Mouse (Mus musculus) spleen, adult 2 months (tissue): Measurements from ENCODE around the gene Bola1. TPM values are rescaled to one million over a fixed set of nuclear protein-coding genes. Genes with fewer than 3 reads are reported as not detected.

Experiments used
- DNase-seq, 2 experiments: peaks; one replicate each; pipeline versions ENCODE4 v3.0.0 to v3.0.0-alpha.2; 2012 to 2021; ENCODE audit warnings: low spot score in 2 of 2, low read depth in 1 of 2
- H3K27ac ChIP-seq: fragments of 200-500 bp; 2 replicates; pipeline ENCODE4 v1.5.1; 2012; ENCODE audit warnings: low read length, inconsistent platforms; ENCODE audit not compliant: insufficient read depth
- H3K27me3 ChIP-seq: fragments of 200-500 bp; 2 replicates; pipeline ENCODE4 v1.6.1; 2012; ENCODE audit warnings: mild to moderate bottlenecking, moderate library complexity, low read length, inconsistent platforms; ENCODE audit not compliant: control insufficient read depth, insufficient read depth
- H3K36me3 ChIP-seq: fragments of 200-500 bp; 2 replicates; pipeline ENCODE4 v1.6.1; 2012; ENCODE audit warnings: mild to moderate bottlenecking, low read length, inconsistent platforms; ENCODE audit not compliant: control insufficient read depth, insufficient read depth
- H3K4me1 ChIP-seq: fragments of 200-500 bp; 2 replicates; pipeline ENCODE4 v1.6.1; 2011; ENCODE audit warnings: inconsistent platforms; ENCODE audit not compliant: control insufficient read depth, insufficient read depth, insufficient read length
- H3K4me3 ChIP-seq: fragments of 200-500 bp; 2 replicates; pipeline ENCODE4 v1.5.1; 2011; ENCODE audit warnings: mild to moderate bottlenecking, inconsistent platforms; ENCODE audit not compliant: insufficient read depth, insufficient read length; ENCODE audit errors: extremely low read depth
- CTCF ChIP-seq: fragments of 200-500 bp; IDR thresholded peaks from 2 replicates; pipeline ENCODE4 v1.5.1; 2011; ENCODE audit warnings: mild to moderate bottlenecking, inconsistent platforms; ENCODE audit not compliant: insufficient read depth, insufficient read length, insufficient replicate concordance; ENCODE audit errors: extremely low read depth
- POLR2A ChIP-seq: fragments of 200-500 bp; IDR thresholded peaks from 2 replicates; pipeline ENCODE4 v1.6.1; 2011; ENCODE audit warnings: low read depth, low read length, inconsistent platforms
- WGBS: fragments of 180-500 bp; shearing (Covaris S2); methylation state at CpG from one replicate; pipeline ENCODE4 v1.1.7; 2018; 5-methylcytosine and 5-hydroxymethylcytosine counted together
- polyA plus RNA-seq: library from polyadenylated mRNA; depleted of rRNA; stranded (reverse); fragments of >200 nt; gene quantifications from 2 replicates; pipeline ENCODE4 v1.2.3, GENCODE M21; 2012

Gene Bola1
- polyA plus RNA-seq, 1 experiment, result 24.6 TPM

- TF ChIP-seq CTCF (no peak), POLR2A (no peak)
- WGBS, result 76% methylated on average over 4 of the region's 4 CpGs
- Histone ChIP-seq H3K27ac (no peak overlapping the region), H3K4me1 (no peaks in the 10 kb centered on the region), H3K36me3 (no peaks in the 10 kb centered on the region), H3K27me3 (no peaks in the 10 kb centered on the region), H3K4me3 (no peak overlapping the region)
- no peak for DNase-seq
Observed at GRCm38 (mm10) chr3:96230910-96231757, 11.6 kb upstream of the Bola1 start.

GRCm38 (mm10) chr3:96230404-96230803 is 10.9 kb upstream of the Bola1 start:
- no peaks in the 10 kb centered on the region for H3K4me1 ChIP-seq
- H3K36me3 ChIP-seq, result no peaks in the 10 kb centered on the region
- no peak overlapping the region for H3K27ac ChIP-seq
- no peak for TF ChIP-seq CTCF
- 49% methylated on average over 2 of the region's 2 CpGs for WGBS
- H3K27me3 ChIP-seq, result no peaks in the 10 kb centered on the region
- no peak for DNase-seq
- H3K4me3 ChIP-seq, result no peak overlapping the region

GRCm38 (mm10) chr3:96228828-96229227 is 9.3 kb upstream of the Bola1 start:
- Histone ChIP-seq H3K27ac (no peak overlapping the region), H3K4me1 (no peaks in the 10 kb centered on the region), H3K4me3 (no peak overlapping the region), H3K36me3 (no peaks in the 10 kb centered on the region), H3K27me3 (no peaks in the 10 kb centered on the region)
- WGBS, result 82% methylated on average over 2 of the region's 2 CpGs
- no peak for DNase-seq
- TF ChIP-seq POLR2A (no peak), CTCF (no peak)

GRCm38 (mm10) chr3:96226695-96227648 is 7.5 kb upstream of the Bola1 start:
- H3K27me3 ChIP-seq, result no peaks in the 10 kb centered on the region
- H3K36me3 ChIP-seq, result no peaks in the 10 kb centered on the region
- no peak overlapping the region for H3K4me3 ChIP-seq
- no peak overlapping the region for H3K27ac ChIP-seq
- DNase-seq, result no peak
- TF ChIP-seq CTCF (no peak), POLR2A (no peak)
- peaks cover 6% of the 10 kb centered on the region for H3K4me1 ChIP-seq
- WGBS, result 76% methylated on average over 8 of the region's 8 CpGs

- H3K4me3 ChIP-seq, result no peak overlapping the region
- no peak overlapping the region for H3K27ac ChIP-seq
Observed at GRCm38 (mm10) chr3:96225421-96225820, 5.9 kb upstream of the Bola1 start.

GRCm38 (mm10) chr3:96222774-96223173 is 3.3 kb upstream of the Bola1 start:
- TF ChIP-seq CTCF, result no peak
- TF ChIP-seq POLR2A, result no peak
- no peaks in the 10 kb centered on the region for H3K36me3 ChIP-seq
- DNase-seq, result no peak
- H3K4me3 ChIP-seq, result no peak overlapping the region
- 92% methylated on average over 4 of the region's 4 CpGs for WGBS
- no peak overlapping the region for H3K27ac ChIP-seq
- peaks cover 9% of the 10 kb centered on the region for H3K4me1 ChIP-seq
- H3K27me3 ChIP-seq, result no peaks in the 10 kb centered on the region

More at GRCm38 (mm10) chr3:96225421-96225820, 5.9 kb upstream of the Bola1 start:
- DNase-seq, result no peak
- Histone ChIP-seq H3K36me3 (no peaks in the 10 kb centered on the region), H3K27me3 (no peaks in the 10 kb centered on the region), H3K4me1 (peaks cover 6% of the 10 kb centered on the region)
- no peak for TF ChIP-seq POLR2A
- no peak for TF ChIP-seq CTCF
- 33% methylated on average over 2 of the region's 2 CpGs for WGBS
